Mouse (Mus musculus) ES-E14 (cell line): Measurements from ENCODE around the gene Cntf. TPM values are rescaled to one million over a fixed set of nuclear protein-coding genes. Genes with fewer than 3 reads are reported as not detected.
A peak's percentile ranks its signal among the peaks of the same experiment; 100 is the strongest.

ENCODE experiments used
- DNase-seq: peaks from one replicate; pipeline ENCODE4 v3.0.0-alpha.2; 2013; ENCODE audit warnings: low read depth, low spot score
- H3K27ac ChIP-seq: 2 replicates; pipeline ENCODE4 v1.5.1; 2012; ENCODE audit warnings: low read depth, mild to moderate bottlenecking, low read length, moderate library complexity, mixed read lengths; ENCODE audit not compliant: poor library complexity, insufficient read depth, severe bottlenecking
- H3K36me3 ChIP-seq: 2 replicates; pipeline ENCODE4 v1.6.1; 2012; ENCODE audit warnings: mild to moderate bottlenecking, low read length, moderate library complexity, mixed read lengths; ENCODE audit not compliant: control insufficient read depth, poor library complexity, insufficient read depth, severe bottlenecking
- H3K4me1 ChIP-seq, 2 experiments: fragments of 150-350 bp in 1 of 2; sonication (generic) in 1 of 2; 2 replicates each; pipeline ENCODE4 v1.6.1; 2012; ENCODE audit warnings: low read length in 2 of 2, mild to moderate bottlenecking in 1 of 2, mixed read lengths in 1 of 2; ENCODE audit not compliant: control insufficient read depth in 2 of 2, insufficient read depth in 2 of 2, poor library complexity in 1 of 2
- H3K4me3 ChIP-seq, 2 experiments: fragments of 150-350 bp in 1 of 2; sonication (generic) in 1 of 2; 2 replicates each; pipeline ENCODE4 v1.5.1; 2012; ENCODE audit warnings: low read length in 2 of 2, low read depth in 1 of 2, mild to moderate bottlenecking in 1 of 2, mixed read lengths in 1 of 2; ENCODE audit not compliant: insufficient read depth in 1 of 2, poor library complexity in 1 of 2, severe bottlenecking in 1 of 2
- H3K9ac ChIP-seq: 2 replicates; pipeline ENCODE4 v1.6.1; 2012; ENCODE audit warnings: low read depth, mild to moderate bottlenecking, low read length, mixed read lengths; ENCODE audit not compliant: poor library complexity, insufficient read depth, severe bottlenecking
- H3K9me3 ChIP-seq: fragments of 150-350 bp; sonication (generic); 2 replicates; pipeline ENCODE4 v1.6.1; 2012; ENCODE audit warnings: low read depth, mild to moderate bottlenecking, low read length; ENCODE audit not compliant: control insufficient read depth, insufficient read depth
- CHD2 ChIP-seq: IDR thresholded peaks from 2 replicates; pipeline ENCODE4 v1.6.1; 2014; ENCODE audit warnings: mild to moderate bottlenecking, low read depth, low read length, inconsistent platforms
- HCFC1 ChIP-seq: IDR thresholded peaks from 2 replicates; pipeline ENCODE4 v1.6.1; 2012; ENCODE audit warnings: low read length, inconsistent platforms, borderline replicate concordance; ENCODE audit not compliant: insufficient read depth
- MAFK ChIP-seq: IDR thresholded peaks from 2 replicates; pipeline ENCODE4 v1.6.1; 2014; ENCODE audit warnings: mild to moderate bottlenecking, low read depth, low read length, inconsistent platforms; ENCODE audit not compliant: insufficient read depth
- ZC3H11A ChIP-seq: IDR thresholded peaks from 2 replicates; pipeline ENCODE4 v1.6.1; 2012; ENCODE audit warnings: low read depth, mild to moderate bottlenecking, inconsistent platforms, low read length, borderline replicate concordance
- ZNF384 ChIP-seq: IDR thresholded peaks from 2 replicates; pipeline ENCODE4 v1.6.1; 2012; ENCODE audit warnings: low read depth, low read length, inconsistent platforms
- in situ Hi-C, 2 experiments: fragments of 600-800 bp; cut with MboI; formaldehyde crosslinking; loops; one replicate each; pipeline ENCODE4 v1.15.1; 2025; ENCODE audit warnings: low sequenced_read_pairs in 2 of 2, inconsistent platforms in 1 of 2; ENCODE audit not compliant: unreplicated experiment in 2 of 2
- total RNA-seq: library from RNA; depleted of rRNA; stranded (reverse); fragments of 300-350 nt; gene quantifications from 2 replicates; pipeline ENCODE4 v1.2.3, GENCODE M21; 2012

Cntf gene
- total RNA-seq, 1 experiment, result 12.1 TPM

- Histone ChIP-seq H3K4me1 (no peaks in the 10 kb centered on the region), H3K9me3 (no peaks in the 10 kb centered on the region), H3K9ac (no peak overlapping the region), H3K27ac (no peak overlapping the region), H3K4me3 (no peak overlapping the region), H3K36me3 (peaks cover 7% of the 10 kb centered on the region; the same call in 1 of the 2 replicates)
- DNase-seq, result no peak
- TF ChIP-seq HCFC1 (no peak), MAFK (no peak), CHD2 (no peak), ZC3H11A (no peak), ZNF384 (no peak)
- in situ Hi-C loops, result no loop called here
Observed at GRCm38 (mm10) chr19:12762212-12763130, 3.0 kb downstream of the Cntf start.

GRCm38 (mm10) chr19:12759656-12760055 is 5.8 kb downstream of the Cntf start:
- no peaks in the 10 kb centered on the region for H3K9me3 ChIP-seq
- no peaks in the 10 kb centered on the region for H3K4me1 ChIP-seq
- TF ChIP-seq ZNF384 (no peak), CHD2 (no peak), MAFK (no peak), ZC3H11A (no peak), HCFC1 (no peak)
- no peak for DNase-seq
- in situ Hi-C loops, result no loop called here
- H3K27ac ChIP-seq, result no peak overlapping the region
- H3K4me3 ChIP-seq, result no peak overlapping the region
- peaks cover 5% of the 10 kb centered on the region; the same call in 1 of the 2 replicates for H3K36me3 ChIP-seq
- no peak overlapping the region for H3K9ac ChIP-seq

GRCm38 (mm10) chr19:12758936-12759478 is 6.4 kb downstream of the Cntf start:
- DNase-seq, result no peak
- TF ChIP-seq ZNF384 (no peak), CHD2 (no peak), MAFK (no peak), HCFC1 (no peak), ZC3H11A (no peak)
- no peaks in the 10 kb centered on the region for H3K9me3 ChIP-seq
- H3K4me1 ChIP-seq, result no peaks in the 10 kb centered on the region
- in situ Hi-C loops, result no loop called here
- no peak overlapping the region for H3K27ac ChIP-seq
- H3K4me3 ChIP-seq, result no peak overlapping the region
- peaks cover 3% of the 10 kb centered on the region; the same call in 1 of the 2 replicates for H3K36me3 ChIP-seq
- no peak overlapping the region for H3K9ac ChIP-seq

- in situ Hi-C loops, result no loop called here
- TF ChIP-seq MAFK (no peak), HCFC1 (no peak), CHD2 (no peak), ZNF384 (no peak)
- Histone ChIP-seq H3K9ac (no peak overlapping the region), H3K9me3 (no peaks in the 10 kb centered on the region), H3K27ac (no peak overlapping the region), H3K36me3 (no peaks in the 10 kb centered on the region), H3K4me1 (no peaks in the 10 kb centered on the region), H3K4me3 (no peak overlapping the region)
- no peak for DNase-seq
Observed at GRCm38 (mm10) chr19:12756286-12756685, 9.1 kb downstream of the Cntf start.

- Histone ChIP-seq H3K4me3 (no peak overlapping the region), H3K4me1 (peaks cover 4 to 14% of the 10 kb centered on the region in 2 experiments; a peak in 3 of 4 replicates), H3K36me3 (no peaks in the 10 kb centered on the region), H3K9me3 (no peaks in the 10 kb centered on the region), H3K9ac (no peak overlapping the region), H3K27ac (peak overlapping the region; percentile 61; the same call in 1 of the 2 replicates)
- TF ChIP-seq ZNF384, result no peak
- TF ChIP-seq ZC3H11A, result no peak
- no peak for TF ChIP-seq HCFC1
- peak; percentile 77 for TF ChIP-seq CHD2
- peak; percentile 62 for DNase-seq
- in situ Hi-C loops, result no loop called here
Observed at GRCm38 (mm10) chr19:12731950-12732349, 33.5 kb downstream of the Cntf start.
